Mouse (Mus musculus): ENCODE measurements around the gene Cep89.

Gene Cep89

DNA sequence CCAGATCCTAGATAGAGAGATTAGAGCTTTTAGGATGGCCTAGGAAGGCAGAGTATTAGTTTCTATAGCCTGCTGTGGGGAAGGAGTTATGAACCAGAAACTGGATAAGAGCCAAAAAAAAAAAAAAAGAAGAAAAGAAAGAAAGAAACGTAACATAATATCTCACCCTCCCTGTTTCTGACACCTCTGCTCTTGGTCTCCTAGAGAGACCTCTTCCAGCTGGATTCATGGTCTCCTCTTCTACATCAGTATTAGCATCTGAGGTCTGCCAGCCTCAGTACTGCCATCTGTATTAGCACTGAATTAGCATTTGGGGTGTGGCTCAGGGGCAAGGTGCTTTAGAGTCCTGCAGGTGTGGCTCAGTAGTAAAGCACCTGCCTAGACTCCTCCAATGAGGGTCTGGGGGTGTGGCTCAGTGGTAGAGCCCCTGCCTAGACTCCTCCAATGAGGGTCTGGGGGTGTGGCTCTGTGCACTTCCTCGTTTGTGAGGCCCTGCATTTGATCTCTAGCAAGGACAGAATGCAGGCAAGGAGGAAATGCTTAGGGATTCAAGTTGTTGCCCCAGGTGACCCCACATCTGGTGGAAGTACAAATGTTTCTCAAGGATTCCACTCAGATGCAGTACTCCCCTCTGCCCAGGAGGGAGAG is 14.0 kb upstream of the Cep89 start:
- no peak for DNase-seq (ENCODE audit: inconsistent ontology term)

DNA sequence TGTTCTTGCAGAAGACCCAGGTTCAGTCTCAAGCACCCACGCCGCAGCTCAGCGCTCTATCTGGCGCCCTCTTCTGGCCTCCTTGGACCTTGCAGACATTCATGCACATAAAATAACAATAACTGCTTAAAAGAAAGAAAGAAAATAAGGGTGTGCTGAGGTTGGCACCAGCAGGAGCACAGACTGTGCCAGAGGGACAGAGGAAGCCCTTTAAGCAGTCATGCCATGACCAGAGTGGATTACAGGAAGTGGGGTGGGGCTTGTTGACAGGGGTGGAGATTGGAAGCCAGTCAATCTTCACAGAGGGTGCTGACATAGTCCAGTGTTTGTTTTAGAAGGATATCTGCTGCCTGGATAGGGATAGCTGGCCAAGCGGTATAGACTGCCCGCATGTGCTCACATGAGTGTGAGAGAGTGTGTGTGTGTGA is 10.3 kb upstream of the Cep89 start:
- no peak for DNase-seq (ENCODE audit: inconsistent ontology term)

DNA sequence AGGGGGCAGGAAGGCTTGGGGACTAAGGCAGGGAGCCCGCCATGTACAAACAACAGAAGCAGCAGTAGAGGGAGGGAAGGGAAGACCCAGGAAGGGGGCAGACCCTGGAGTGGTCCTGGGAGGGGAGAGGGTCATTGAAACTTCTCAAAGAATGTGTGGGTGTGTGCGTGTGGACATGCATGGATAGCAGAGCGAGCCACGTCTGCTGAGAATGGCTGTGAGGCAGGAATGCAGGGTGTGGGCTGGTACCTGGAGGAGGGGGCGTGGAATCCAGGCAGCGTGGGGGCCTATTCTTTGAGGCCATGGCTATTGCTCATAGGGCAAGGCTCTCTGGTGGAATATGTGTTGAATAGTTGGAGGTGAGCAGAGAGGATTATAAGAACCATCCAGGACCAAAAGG is 8.1 kb upstream of the Cep89 start:
- DNase-seq (ENCODE audit: inconsistent ontology term), result no peak

DNA sequence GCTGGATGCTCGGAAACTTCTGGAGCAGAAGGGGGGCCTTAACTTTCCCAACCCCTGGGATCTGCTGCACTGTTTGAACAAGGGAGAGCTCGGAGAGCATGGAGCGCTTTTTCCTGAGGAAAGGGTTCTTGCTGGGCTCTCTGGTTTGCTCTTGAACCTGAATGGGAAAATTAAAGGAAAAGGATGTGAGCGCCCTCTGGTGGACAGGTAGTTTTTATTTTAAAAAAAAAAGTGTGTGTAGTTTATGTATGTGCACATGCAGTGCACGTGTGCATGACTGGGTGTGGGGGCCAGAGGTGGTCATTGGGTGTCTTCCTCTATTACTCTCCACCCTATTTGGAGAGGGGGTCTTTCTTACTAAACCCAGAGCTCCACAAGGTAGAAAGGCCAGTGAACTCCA is 3.9 kb upstream of the Cep89 start:
- DNase-seq (ENCODE audit: inconsistent ontology term), result no peak

DNA sequence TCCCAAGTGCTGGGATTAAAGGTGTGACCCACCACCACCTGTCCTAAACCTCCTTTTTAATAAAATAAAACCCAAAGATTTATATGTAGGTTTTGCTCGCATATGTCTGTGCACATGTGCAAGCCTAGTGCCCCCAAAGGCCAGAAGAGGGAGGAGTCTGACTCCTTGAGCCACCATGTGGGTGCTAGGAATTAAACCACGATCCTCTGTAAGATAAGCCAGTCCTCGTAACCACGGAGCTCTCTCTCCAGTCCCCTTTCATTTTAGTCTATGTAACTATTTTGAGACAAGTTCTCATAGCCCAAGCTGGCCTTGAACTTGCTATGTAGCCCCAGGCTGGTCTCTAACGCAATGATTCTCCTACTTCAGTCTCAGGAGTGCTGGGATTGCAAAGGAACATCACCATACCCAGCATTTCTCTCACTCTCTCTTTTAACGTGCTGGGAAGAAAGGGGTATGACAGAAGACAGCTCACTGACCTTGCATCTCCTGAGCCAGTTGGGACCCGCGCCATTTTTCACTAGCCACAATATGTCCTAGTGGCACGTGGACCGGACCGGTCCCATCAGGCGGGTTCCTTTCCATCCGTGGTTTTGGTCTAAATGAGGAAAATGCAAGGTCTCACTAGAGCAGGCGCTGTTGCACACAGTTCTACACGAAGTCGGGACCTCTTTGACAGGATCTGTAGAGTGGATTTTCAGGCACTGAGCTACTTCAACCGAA is 940 bp upstream of the Cep89 start:
- DNase-seq (ENCODE audit: inconsistent ontology term), result no peak

DNA sequence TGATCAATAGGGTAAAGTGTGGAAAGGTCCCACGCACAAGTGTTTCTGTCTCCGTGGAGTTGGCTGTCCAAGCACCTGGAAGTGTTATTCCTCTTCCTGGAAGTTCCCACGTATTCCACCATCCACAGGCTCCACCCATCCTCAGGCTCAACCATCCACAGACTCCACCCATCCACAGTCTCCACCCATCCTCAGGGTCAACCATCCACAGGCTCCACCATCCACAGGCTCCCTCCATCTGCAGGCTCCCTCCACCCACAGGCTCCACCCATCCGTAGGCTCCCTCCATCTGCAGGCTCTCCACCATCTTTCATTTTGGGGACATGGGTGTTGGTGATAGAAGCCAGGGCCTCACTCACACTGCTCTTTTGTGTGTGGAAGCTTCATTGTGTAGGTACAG is 4.3 kb downstream of the Cep89 start:
- no peak for DNase-seq (ENCODE audit: inconsistent ontology term)

DNA sequence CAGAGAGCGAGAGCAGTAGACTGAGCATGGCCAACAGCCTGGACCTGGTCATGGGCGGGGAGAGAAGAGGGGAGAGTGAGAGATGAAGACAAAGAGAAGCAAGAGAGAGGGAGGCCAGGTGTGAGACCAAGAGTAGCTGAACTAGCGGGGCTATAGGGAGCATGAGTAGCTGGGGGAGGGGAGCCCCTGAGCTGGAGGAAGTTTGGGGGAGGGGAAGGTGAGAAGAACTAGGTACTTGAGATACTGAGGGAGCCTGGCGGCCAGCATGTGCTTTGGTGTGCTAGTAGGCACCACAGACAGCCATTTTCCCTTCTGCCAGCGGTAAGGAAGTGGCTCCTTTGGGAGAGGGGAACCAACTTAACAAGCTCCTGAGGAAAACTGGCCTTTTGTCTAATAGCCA is 18.4 kb downstream of the Cep89 start:
- DNase-seq (ENCODE audit: inconsistent ontology term), result no peak

DNA sequence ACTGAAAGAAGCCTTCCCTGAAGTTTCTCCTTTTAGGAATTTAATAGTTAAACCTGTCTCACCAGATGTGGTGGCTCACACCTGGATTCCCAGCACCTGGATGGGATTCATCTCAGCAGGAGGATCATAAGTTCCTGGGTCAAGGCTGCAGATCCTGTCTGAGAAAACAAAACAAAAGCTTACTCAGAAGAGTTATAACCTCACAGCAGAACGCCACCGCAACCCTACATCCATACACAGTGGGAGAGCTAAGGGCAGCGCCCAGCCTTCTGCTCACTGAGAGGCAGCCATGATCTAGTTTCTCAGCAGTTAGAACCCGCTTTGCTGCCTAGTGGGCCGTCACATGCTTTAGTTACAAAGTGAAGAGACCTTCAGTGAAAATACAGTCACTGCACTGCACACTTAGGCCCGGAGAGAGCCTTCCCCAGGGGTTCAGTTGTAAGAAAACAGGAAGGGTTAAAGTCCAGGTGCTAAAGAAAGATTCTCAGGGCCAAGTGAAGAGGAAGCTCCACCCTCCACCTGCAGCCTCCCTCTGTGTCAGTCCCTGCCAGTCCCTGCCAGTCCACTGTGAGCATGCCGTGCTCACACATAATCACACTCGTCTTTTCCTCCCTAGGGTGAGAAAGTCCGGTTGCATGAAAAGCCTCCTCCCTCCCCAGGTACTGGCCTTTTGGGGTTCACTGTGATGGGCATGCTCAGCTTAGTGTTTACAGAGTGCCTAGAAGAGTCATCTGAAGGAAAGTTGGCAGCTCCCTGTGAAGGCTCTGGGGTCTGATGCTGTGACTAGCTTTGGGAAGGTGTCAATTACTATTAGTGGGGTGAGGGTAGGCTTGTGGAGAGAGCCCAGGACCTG is 19.2 kb downstream of the Cep89 start:
- DNase-seq (ENCODE audit: inconsistent ontology term), result no peak

DNA sequence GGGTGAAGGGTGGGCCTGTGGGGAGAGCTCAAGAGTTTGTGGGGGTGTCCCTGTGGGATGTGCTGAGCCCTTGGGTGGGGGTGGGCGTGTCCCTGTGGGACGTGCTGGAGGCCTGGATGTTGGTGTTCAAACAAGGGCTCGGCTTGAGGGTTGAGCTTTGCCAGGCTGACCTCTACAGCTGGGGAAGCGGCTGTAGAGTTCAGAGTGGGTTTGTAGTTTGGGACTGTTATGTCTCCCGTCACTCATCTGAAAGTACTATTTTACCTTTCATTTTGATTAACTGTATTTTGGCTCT is 19.8 kb downstream of the Cep89 start:
- DNase-seq (ENCODE audit: inconsistent ontology term), result no peak

DNA sequence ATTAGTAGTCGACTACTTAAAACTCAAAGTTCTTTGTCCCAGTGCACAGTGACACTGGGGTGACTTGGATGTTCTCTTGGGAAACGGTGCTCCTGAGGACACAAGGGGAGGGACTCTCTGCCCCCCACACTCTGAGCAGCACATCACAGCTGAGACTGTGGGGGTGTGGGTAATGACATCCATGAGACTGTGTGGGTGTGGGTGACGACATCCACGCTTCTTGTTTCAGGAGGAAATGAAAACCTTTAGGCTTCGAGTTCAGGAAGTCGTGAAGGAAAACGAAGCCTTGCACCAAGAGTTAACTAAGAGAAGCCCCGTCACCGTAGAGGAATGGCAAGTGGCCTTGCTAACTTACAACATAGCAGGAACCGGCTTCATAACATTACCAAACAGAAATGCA is 26.2 kb downstream of the Cep89 start:
- DNase-seq (ENCODE audit: inconsistent ontology term), result no peak

DNA sequence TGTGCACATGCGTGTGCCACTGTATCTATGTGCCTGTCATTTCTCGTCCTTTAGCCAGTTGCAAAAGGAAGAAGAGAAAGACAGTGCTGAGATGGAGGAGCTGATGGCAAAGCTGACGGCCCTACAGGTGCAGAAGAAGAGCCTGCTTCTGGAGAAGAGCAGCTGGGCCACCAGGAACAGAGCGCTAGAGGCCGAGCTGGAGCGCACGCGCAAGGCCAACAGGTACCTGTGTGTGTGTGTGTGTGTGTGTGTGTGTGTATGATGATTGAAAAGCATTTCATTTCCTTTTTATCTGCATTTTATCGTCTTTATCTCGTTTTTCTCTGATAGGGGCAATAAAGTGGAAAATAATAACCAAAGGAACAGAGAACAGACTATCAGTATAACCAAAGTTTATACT is 31.3 kb downstream of the Cep89 start:
- no peak for DNase-seq (ENCODE audit: inconsistent ontology term)

DNA sequence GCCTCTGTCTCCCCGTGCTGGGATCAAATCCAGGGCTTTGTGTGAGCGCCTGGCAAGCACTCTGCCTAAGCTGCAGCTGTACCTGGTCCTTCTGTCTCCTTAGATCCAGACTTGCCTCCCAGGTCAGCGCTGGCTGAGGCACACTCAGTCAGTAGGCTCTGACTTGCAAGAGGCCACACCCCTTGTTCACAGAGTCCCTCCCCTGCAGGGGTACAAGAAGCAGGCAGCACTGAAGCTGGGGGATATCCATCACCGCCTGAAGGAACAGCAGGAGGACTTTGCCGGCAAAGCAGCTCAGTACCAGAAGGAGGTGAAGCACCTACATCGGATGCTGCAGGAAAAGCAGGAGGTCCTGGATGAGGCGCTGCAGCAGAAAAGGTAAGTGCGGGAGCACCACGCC is 38.4 kb downstream of the Cep89 start:
- no peak for DNase-seq (ENCODE audit: inconsistent ontology term)

DNA sequence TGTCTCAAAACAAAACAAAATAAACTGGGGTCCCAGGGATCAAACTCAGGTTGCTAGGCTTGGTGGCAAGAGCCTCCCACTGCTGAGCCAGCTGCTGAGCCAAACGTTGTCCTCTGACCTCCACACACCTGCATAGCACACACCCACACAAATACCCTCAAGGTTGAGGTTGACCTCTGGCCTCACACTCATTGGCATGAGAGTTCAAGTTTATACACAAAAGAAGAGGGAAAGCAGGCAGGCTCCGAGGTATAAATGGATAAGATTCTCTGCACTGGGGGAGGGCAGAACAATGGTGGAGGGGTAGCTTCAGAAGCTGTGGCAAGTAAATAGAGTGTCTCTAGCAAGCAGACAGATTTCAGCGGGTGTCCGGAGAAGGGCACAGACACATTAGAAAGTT is 50.7 kb downstream of the Cep89 start:
- DNase-seq (ENCODE audit: inconsistent ontology term), result no peak

DNA sequence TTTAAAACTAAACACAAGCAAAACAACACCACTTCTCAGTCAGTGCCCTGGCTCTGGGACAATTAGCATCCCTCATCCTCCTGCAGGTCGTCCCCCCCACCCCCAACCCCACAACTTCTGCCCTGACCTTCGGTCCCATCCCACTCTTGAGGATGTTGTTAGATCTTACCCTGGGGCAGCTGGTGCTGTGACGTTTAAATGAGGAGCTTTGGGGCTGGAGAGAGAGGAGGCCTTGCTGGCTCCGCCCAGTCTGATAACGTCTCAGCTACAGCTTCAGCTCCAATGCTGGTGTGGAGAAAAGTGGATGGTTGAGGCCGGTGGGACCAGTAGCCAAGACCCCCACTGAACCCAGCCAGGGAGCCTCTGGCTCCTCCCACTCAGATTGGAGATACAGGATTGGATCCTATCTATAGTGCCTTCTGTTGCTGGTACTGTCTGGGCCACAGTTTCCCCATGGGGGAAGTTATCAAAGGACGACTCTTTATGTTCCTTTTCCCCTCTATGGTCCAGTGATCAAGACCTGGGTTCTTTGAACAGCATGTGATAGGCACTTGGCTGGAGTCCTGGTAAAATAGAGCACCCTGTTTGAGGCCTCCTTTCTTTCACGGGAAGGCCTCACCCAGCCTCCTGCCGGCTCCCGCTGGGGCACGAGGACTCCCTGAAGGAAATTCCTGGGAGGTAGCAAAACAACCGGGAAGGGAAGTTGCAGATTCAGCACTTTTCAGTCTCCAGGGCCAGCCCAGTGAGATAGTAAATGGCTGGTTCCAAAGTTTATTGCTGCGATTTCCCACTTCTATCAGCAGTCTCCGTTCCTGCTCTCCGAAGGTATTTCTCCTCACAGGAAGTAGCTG is 51.4 kb downstream of the Cep89 start, which contains the start of gene Slc7a9:
Gene Slc7a9, plus strand, starts transcription at position 801 of the 851 bp plus-strand sequence.
- no peak for DNase-seq (ENCODE audit: inconsistent ontology term)

DNA sequence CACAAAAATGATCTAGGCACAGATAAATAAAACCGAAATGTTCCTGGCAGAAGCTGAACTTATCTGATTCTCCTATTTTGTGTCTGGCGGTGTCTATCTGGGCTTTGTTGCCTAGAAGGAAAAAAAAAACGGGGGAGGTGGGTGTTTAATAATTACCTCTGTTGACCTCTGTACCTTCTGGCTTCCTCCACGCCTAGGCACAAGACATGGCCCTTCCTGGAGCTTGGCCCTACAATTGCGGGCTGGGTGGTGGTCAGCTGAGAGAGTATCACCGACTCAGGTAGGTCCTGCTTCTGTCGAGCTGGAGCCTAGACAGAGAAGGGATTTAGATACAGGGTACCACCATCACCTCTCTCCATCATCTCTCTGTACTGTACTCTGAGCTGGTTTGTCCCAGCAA is 52.0 kb downstream of the Cep89 start:
- DNase-seq (ENCODE audit: inconsistent ontology term), result no peak

DNA sequence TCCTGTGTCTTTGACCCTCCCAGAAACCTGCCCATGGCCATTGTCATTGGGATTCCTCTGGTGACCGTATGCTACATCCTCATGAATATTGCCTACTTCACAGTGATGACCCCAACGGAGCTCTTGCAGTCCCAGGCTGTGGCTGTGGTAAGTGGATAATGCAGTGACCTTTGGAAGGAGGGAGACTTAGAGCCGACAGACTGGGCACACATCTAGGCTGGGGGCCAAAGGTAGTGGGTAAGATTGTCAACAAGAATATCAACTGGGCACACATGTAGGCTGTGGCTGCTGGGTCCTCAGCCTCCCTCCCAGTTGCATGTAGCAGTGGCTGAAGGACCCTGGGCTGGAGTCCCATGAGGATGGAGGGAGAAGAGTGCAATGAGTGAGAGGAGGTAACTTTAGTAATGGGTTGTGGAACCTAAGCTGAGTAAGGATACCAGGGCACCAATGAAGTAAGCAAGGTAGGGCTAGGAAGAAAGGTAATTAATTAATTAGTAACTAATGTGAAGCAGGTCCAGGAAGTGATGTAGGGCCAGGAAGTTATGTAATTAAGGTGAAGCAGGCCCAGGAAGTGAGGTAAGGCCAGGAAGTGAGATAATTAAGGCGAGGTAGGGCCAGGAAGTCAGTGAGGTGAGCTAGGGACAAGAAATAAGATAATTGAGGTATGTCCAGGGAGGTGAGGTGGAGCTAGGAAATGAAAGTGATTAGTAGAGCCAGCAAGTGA is 59.4 kb downstream of the Cep89 start:
- no peak for DNase-seq (ENCODE audit: inconsistent ontology term)

DNA sequence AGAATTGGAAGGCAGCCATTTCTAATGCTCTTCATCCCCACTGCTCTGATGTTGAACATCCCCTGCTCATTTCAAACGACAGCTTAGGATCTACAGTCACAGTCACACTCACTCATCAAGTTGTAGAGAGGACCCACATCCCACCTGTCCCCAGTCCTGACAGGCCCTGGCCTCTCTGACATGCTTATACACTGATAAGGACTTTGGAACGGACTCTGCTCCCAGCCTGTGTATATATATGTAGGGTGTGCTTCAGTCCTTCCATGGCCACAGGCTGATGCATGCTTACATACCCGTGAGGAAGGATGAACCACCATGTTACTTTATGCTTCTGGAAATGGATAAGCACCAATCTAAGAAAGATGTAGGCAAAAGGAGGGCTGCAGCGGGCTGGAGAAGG is 64.1 kb downstream of the Cep89 start:
- no peak for DNase-seq (ENCODE audit: inconsistent ontology term)

DNA sequence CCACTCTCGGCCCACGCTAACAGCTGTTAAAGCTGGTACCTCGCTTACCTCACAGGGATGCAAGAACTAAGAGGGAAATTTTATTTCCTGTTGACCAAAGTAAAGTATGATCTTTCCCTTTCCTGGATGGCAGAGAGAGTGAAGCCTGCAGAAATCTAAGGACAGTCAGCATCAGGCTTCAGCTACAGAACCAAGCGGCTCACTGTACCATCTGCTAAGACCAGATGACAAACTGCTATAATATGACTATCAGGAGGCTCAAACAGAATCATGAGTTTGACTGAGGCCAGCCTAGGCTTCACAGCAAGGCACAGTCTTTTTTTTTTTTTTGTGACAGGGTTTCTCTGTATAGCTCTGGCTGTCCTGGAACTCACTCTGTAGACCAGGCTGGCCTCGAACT is 68.2 kb downstream of the Cep89 start:
- no peak for DNase-seq (ENCODE audit: inconsistent ontology term)

DNA sequence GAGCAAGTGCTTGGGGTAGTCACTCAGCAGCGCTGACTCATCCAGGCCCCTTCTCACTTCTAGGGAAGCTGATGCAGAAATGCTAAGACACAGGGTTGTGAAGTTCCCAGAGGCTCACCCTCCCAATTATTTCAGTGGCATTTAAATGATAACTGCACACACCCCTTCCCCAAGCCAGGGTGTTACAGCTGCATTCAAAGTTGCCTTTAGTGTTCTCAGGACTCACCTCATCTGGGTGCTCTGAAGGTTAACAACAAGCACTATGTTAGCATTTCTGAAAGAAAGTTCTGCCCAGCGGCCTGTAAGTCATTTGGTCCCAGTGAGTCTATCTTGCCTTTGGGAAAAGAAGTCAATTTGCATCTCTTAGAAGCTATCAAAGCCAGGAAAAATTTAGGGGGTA is 71.0 kb downstream of the Cep89 start:
- DNase-seq (ENCODE audit: inconsistent ontology term), result no peak

DNA sequence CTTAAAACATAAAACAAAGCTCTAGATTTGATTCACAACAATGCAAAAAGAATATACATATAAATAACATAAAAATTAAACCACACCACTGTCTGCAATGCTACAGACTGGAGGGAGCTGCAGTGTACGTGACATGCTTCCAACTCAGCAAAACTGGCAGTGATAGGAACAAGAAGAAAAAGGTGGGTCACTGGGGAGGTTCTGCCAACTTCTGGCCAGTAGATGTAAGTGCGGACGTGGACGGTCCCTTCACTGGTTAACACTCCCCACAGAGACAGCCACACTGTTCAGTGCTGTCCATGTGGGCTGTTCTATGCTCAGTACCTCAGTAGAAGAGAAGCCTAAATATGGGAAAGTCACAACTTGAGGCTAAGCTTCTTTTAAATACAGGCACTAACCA is 74.0 kb downstream of the Cep89 start:
- DNase-seq (ENCODE audit: inconsistent ontology term), result no peak

DNA sequence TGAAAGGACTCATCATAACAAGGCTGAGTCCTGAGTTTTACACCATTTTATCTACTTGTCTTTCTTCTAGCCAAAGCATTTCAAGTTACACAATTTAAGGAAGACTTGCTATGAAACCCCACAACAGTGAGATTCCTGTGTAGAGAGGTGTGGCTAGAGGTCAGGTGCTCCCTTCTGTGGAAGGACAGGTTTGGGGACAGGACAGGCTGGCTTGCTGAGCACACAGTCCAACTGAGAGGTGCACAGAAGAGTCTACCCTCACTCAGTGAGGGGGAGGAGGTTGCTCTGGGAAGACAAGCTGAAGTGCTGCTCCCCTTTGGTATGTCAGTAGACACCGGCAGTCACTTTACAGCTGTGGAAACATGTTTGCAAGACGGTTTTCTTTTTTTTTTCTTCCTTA is 79.6 kb downstream of the Cep89 start:
- DNase-seq (ENCODE audit: inconsistent ontology term), result no peak
